Mouse (Mus musculus) limb, embryonic 14.5 days (tissue): ENCODE results near the gene Cped1. TPM values are rescaled to one million over a fixed set of nuclear protein-coding genes. Genes with fewer than 3 reads are reported as not detected.

Experiments
- ATAC-seq: fragments of 200-750 bp; cut with Nextera tagmentation; 2 replicates; pipeline ENCODE4 v1.8.0; 2017; ENCODE audit warnings: low read depth, moderate number of reproducible peaks, moderate TSS enrichment; ENCODE audit not compliant: low FRiP score
- DNase-seq: peaks from one replicate; pipeline ENCODE4 v3.0.0-alpha.2; 2015; ENCODE audit warnings: low spot score
- H3K27ac ChIP-seq: fragments of 300-500 bp; sonication (generic); replicated peaks from 2 replicates; pipeline ENCODE4 v1.5.1; 2014; ENCODE audit warnings: low read depth, mild to moderate bottlenecking, low read length, moderate library complexity, mixed read lengths
- H3K27me3 ChIP-seq: fragments of 300-500 bp; sonication (generic); 2 replicates; pipeline ENCODE4 v1.6.1; 2014; ENCODE audit warnings: low read length, mixed read lengths; ENCODE audit not compliant: control insufficient read depth, insufficient read depth
- H3K36me3 ChIP-seq: fragments of 300-500 bp; sonication (generic); 2 replicates; pipeline ENCODE4 v1.6.1; 2014; ENCODE audit warnings: mild to moderate bottlenecking, low read length, moderate library complexity, mixed read lengths; ENCODE audit not compliant: control insufficient read depth, insufficient read depth
- H3K4me1 ChIP-seq: fragments of 300-500 bp; sonication (generic); 2 replicates; pipeline ENCODE4 v1.6.1; 2014; ENCODE audit warnings: antibody characterized with exemption, low read length, mixed read lengths; ENCODE audit not compliant: control insufficient read depth, insufficient read depth
- H3K4me2 ChIP-seq: fragments of 300-500 bp; sonication (generic); replicated peaks from 2 replicates; pipeline ENCODE4 v1.6.1; 2014; ENCODE audit warnings: low read depth, mild to moderate bottlenecking, low read length, moderate library complexity; ENCODE audit not compliant: severe bottlenecking
- H3K4me3 ChIP-seq: fragments of 300-500 bp; sonication (generic); replicated peaks from 2 replicates; pipeline ENCODE4 v1.5.1; 2014; ENCODE audit warnings: low read length
- H3K9ac ChIP-seq: fragments of 300-500 bp; sonication (generic); 2 replicates; pipeline ENCODE4 v1.6.1; 2014; ENCODE audit warnings: mild to moderate bottlenecking, low read depth, low read length, moderate library complexity; ENCODE audit not compliant: severe bottlenecking
- H3K9me3 ChIP-seq: fragments of 300-500 bp; sonication (generic); 2 replicates; pipeline ENCODE4 v1.6.1; 2016; ENCODE audit warnings: low read length; ENCODE audit not compliant: control insufficient read depth
- POLR2A ChIP-seq: fragments of 200-500 bp; IDR thresholded peaks from 2 replicates; pipeline ENCODE4 v1.8.0; 2012; ENCODE audit warnings: inconsistent platforms, mild to moderate bottlenecking, moderate library complexity, borderline replicate concordance; ENCODE audit not compliant: insufficient read depth, insufficient read length; ENCODE audit errors: extremely low read depth
- WGBS: fragments of 180-500 bp; shearing (Covaris S2); extraction: QIAGEN DNeasy Blood & Tissue Kit; methylation state at CpG from one replicate; pipeline ENCODE4 v1.1.7; 2014; 5-methylcytosine and 5-hydroxymethylcytosine counted together
- polyA plus RNA-seq, 2 experiments: library from polyadenylated mRNA; depleted of rRNA in 1 of 2; stranded (reverse) in 1 of 2; unstranded in 1 of 2; fragments of >200 nt; fragmentation: Nextera tagmentation in 1 of 2; extraction: Ambion mirVana in 1 of 2; gene quantifications; 2 replicates each; pipeline versions ENCODE4 v1.2.1 to v1.2.3; 2012 to 2014

Cped1 gene
- polyA plus RNA-seq, 2 experiments = 31.0 to 44.3 TPM

DNA sequence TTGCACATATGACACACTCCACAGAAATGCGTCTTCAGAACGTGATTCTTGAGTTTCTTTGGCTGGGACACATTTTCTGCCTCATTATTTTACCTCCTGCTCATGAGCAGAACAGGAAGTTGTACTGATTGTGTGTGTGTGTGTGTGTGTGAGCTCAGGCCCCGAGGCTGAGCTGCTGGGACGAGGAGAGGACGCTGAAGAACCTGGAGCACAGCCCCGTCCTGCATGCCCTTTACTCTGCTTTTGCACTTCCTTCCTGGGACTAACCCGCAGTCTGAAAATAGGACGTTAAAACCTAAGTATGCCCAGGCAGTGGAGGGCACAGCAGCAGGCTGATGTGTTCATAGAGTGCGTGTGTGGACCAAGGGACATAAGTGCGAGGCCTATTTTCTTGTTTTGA is 33.9 kb downstream of the Cped1 start:
- TF ChIP-seq POLR2A = no peak
- no peaks in the 10 kb centered on the region for H3K9me3 ChIP-seq
- no peak overlapping the region for H3K27ac ChIP-seq
- peaks cover 9% of the 10 kb centered on the region; the same call in 1 of the 2 replicates for H3K36me3 ChIP-seq
- no peak overlapping the region for H3K4me3 ChIP-seq
- DNase-seq (no peak), ATAC-seq (no peak)
- no peak overlapping the region for H3K4me2 ChIP-seq
- peaks cover 25% of the 10 kb centered on the region for H3K4me1 ChIP-seq
- no peaks in the 10 kb centered on the region for H3K27me3 ChIP-seq
- H3K9ac ChIP-seq = 0 out of 2 replicates have a peak overlapping the region, but pooled peaks have one; percentile 22
- 28% methylated on average over 10 of the region's 10 CpGs for WGBS

DNA sequence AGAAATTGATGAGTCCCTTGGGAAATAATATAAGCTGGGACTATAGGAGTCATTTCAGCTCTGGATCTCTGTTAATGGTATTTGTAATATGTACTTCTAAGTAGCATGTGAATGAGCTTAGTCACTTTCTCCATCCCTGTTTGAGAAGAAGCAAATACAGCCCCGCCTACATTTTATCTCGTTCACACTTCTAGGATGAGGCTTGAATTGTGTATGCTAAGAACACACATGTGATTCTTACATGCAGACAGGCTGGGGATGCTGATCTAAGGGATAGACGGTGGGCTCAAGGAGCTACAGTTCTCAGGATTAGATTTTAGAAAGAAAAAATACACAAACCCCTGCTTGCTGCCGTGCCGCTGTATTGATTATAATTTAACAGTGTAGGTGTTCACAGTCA is 35.0 kb downstream of the Cped1 start:
- TF ChIP-seq POLR2A = no peak
- Histone ChIP-seq H3K4me2 (no peak overlapping the region), H3K9ac (no peak overlapping the region), H3K27me3 (no peaks in the 10 kb centered on the region), H3K4me1 (peaks cover 25% of the 10 kb centered on the region), H3K4me3 (no peak overlapping the region), H3K27ac (no peak overlapping the region; the same call in 1 of the 2 replicates), H3K36me3 (peaks cover 9% of the 10 kb centered on the region; the same call in 1 of the 2 replicates), H3K9me3 (no peaks in the 10 kb centered on the region)
- 54% methylated on average over 5 of the region's 5 CpGs for WGBS
- no peak for ATAC-seq
- no peak for DNase-seq

DNA sequence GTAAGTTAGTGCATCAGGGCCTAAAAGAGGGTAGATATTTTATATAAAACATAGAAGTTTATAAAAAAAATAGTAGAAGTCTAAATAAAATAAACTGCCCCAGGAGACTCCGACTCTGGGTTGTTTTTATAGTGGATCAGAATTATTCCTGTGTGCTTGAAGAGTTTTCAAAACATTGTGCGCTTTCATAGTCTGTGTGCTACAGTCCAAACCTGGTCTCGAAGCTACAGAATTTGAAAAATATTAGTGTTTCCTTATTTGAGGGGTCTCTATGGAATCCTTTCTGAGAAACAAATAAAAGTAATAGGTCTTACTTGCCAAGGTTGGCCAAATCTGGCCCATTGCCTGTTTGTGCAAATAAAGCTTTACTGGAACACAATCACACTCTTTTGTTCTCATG is 35.6 kb downstream of the Cped1 start:
- H3K27me3 ChIP-seq = no peaks in the 10 kb centered on the region
- TF ChIP-seq POLR2A = no peak
- H3K4me3 ChIP-seq = no peak overlapping the region
- DNase-seq (peak; percentile 49), ATAC-seq (peak; percentile 53; the same call in 1 of the 2 replicates)
- WGBS = 48% methylated on average over 3 of the region's 3 CpGs
- no peaks in the 10 kb centered on the region for H3K9me3 ChIP-seq
- H3K4me2 ChIP-seq = no peak overlapping the region
- no peak overlapping the region for H3K9ac ChIP-seq
- H3K4me1 ChIP-seq = peaks cover 25% of the 10 kb centered on the region
- peak overlapping the region; percentile 52; the same call in 1 of the 2 replicates for H3K27ac ChIP-seq
- H3K36me3 ChIP-seq = peaks cover 9% of the 10 kb centered on the region; the same call in 1 of the 2 replicates

DNA sequence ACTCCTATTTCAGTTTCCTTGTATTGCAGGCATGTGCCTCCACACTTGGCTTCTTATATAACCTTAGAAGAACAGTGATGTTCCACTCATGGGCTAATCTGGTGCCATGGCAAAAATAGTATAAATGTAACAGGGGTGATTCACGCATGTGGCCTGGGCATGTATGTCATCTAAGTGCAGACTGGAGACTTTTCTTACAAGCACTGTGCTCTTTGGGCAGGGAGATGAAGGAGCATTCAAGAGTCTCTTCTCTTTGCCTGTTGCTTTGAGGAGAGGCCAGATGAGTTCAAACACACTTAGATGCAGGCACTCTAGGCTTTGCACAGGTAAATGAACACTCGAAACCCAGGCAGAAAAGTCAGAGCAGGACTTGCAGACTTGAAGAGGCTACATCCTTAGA is 38.5 kb downstream of the Cped1 start:
- H3K9me3 ChIP-seq = no peaks in the 10 kb centered on the region
- H3K4me1 ChIP-seq = peaks cover 22% of the 10 kb centered on the region
- H3K4me2 ChIP-seq = no peak overlapping the region
- ATAC-seq (no peak), DNase-seq (no peak)
- 81% methylated on average over 2 of the region's 2 CpGs for WGBS
- no peak for TF ChIP-seq POLR2A
- no peak overlapping the region for H3K4me3 ChIP-seq
- H3K9ac ChIP-seq = no peak overlapping the region
- peak overlapping the region; percentile 34; the same call in 1 of the 2 replicates for H3K27ac ChIP-seq
- no peaks in the 10 kb centered on the region for H3K36me3 ChIP-seq
- H3K27me3 ChIP-seq = no peaks in the 10 kb centered on the region

DNA sequence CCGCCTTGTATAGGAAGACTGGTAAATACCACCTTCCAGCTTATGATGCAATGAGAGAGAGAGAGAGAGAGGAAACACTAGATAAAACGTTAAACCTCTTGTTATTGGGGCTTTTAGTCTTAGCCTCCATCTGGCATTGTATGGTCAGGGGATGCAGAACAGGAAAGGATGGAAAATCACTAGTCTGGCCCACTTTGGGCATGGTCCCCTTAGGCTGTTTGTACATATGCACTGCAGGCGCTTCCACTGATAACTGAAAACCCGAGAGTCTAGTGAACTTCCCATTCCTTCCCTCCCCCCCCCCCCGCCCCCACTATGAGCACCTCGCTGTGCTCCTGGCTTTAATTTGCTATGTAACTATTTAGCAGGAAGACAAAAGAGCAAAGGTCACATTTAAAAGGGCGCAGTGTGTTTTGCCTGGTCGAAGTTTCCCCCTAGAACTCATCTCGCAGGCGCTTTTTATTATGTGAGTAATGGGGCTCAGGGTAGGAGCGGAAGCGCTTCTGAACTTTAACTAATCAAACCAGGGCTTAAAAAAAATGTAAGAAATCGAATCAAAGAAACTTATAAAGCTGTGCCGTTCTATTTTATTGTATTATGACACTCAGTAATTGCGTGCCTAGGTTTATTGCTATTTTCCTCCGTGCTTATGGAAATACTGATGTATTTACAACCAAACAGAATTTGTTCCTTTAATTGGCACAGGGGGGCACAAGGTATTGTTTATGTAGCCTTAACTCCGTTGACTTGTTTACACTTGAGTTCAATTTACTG is 40.1 kb downstream of the Cped1 start:
- 2% methylated on average over 16 of the region's 17 CpGs for WGBS
- Histone ChIP-seq H3K27ac (peak overlapping the region; percentile 89), H3K4me2 (peak overlapping the region; percentile 42), H3K9me3 (no peaks in the 10 kb centered on the region), H3K4me3 (peak overlapping the region; percentile 19), H3K27me3 (no peaks in the 10 kb centered on the region), H3K4me1 (peaks cover 10% of the 10 kb centered on the region), H3K36me3 (no peaks in the 10 kb centered on the region), H3K9ac (peak overlapping the region; percentile 43)
- ATAC-seq = peak; percentile 56
- TF ChIP-seq POLR2A = no peak
- peak; percentile 64 for DNase-seq
